In genomic region chr17:30084007-30084406, GRCm38 (mm10) we compare ENCODE assay signal across 13 mouse cellular contexts.
DNase-seq lines count a peak whose midpoint lies in the region; ATAC-seq lines count a peak whose summit lies in the region.
"Had no signal": no experiment of that assay in that cellular context is flagged by ENCODE, and none has a peak within 500 bp of the region (broad histone marks: within the 10 kb centered on the region; RNA-seq: fewer than 3 reads in every experiment).

No protein-coding gene starts in this region.

- no peak for DNase-seq in frontal cortex, postnatal 25 days (ENCODE audit: low spot score in 2 of 2)
- peak; percentile 74 for DNase-seq in right cerebral cortex, adult 18-20 months
- DNase-seq in right cerebral cortex, postnatal 4 days = no peak
- DNase-seq in left cerebral cortex, postnatal 4 days = peak; percentile 19
- no peak for DNase-seq in thymus, postnatal 0 days (ENCODE audit: low spot score)
- DNase-seq in thymus, postnatal 10 days (ENCODE audit: low spot score in 2 of 2) = no peak
- DNase-seq in kidney, postnatal 10 days = no peak
- DNase-seq: B cell, adult 2 months; gastrocnemius, postnatal 10 days; heart, postnatal 14 days; kidney, postnatal 4 days; spleen, adult 18-20 months had no signal

- ATAC-seq in frontal cortex, adult (ENCODE audit: low TSS enrichment) = peak; percentile 91

- intact Hi-C loops in left cerebral cortex, postnatal 4 days (cut with DNase I) = no loop called here

Comparison
In these comparisons a context has a peak if more than half of its experiments do, and no peak if none do; other contexts are left out.
1. DNase-seq: peak in right cerebral cortex, adult 18-20 months (single experiment) and left cerebral cortex, postnatal 4 days (single experiment); none in frontal cortex, postnatal 25 days (0 of 2), right cerebral cortex, postnatal 4 days (single experiment), thymus, postnatal 0 days (single experiment), thymus, postnatal 10 days (0 of 2) and kidney, postnatal 10 days (single experiment).